Mouse (Mus musculus): ENCODE measurements at regions not wholly inside any gene's neighbourhood (a gene's known extent, or its start where the extent isn't known, plus 50 kb on each side); places are given as distances from the start of the nearest gene placed in this dataset.

DNA sequence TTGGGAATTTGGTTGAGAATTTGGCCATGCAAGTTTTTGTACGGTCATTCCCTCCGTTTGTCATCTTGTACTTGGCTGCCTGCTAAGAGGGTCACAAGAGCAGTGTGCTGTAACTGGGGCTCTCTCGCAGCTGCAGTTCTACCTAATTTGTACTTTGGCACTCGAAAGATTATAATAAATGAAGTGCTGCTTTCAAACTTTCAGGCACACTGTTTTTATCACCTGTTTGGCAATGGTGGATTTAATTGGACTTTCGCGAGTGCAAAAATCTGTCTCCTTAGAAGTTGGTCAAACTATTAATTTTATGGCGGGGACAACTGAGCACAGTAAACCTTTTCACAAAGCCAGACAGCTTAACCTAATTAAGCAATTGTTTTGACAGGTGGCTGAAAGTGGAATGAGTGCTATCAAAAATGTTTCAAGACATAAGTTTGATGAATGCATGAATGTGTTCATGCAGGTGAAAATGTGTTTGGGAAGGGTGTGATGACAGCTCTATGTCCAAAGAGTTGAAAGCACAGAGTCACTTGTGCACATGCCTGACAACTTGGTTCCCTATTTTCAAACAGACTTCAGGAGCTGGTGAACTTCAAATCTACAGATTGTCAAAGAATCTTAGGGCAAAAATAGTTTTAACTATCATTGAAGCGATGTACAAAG, 158.2 kb downstream of the Flrt2 start:
- Histone ChIP-seq H3K4me3 (no peak overlapping the region), H3K9me3 (no peaks in the 10 kb centered on the region), H3K36me3 (no peaks in the 10 kb centered on the region), H3K27ac (no peak overlapping the region), H3K4me2 (replicated peaks) (0 out of 2 replicates have a peak overlapping the region, but pooled peaks have one; percentile 2), H3K4me1 (peaks cover 5% of the 10 kb centered on the region; the same call in 1 of the 2 replicates), H3K27me3 (no peaks in the 10 kb centered on the region), H3K9ac (no peak overlapping the region)
- ATAC-seq (ENCODE audit: low FRiP score, low read depth): peak; percentile 48; the same call in 1 of the 2 replicates
- 14% methylated on average over 8 of the region's 8 CpGs for WGBS

DNA sequence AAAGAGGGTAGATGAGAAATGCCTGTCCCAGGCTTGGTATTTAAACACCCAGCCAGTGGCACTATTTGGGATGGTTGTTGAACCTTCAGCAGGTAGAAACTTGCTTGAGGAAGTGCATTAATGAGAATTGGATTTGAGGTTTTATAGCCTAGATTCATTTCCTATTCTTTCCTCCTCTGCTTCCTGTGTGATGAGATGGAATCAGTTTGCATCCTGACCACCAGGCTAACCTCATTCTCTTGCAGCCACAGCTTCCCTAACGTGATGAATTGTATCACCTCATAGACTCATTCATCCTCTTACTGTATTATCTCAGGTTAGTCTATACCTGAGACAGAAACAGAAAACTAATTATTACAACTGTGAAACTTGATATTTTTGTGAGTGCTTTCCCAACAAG, 185.6 kb downstream of the Flrt2 start:
- Histone ChIP-seq H3K9me3 (no peaks in the 10 kb centered on the region), H3K36me3 (no peaks in the 10 kb centered on the region), H3K27me3 (no peaks in the 10 kb centered on the region), H3K4me3 (no peak overlapping the region), H3K4me1 (no peaks in the 10 kb centered on the region), H3K4me2 (replicated peaks) (no peak overlapping the region), H3K27ac (no peak overlapping the region), H3K9ac (no peak overlapping the region)
- WGBS: 79% methylated on average over 1 of the region's 1 CpGs
- ATAC-seq (ENCODE audit: low FRiP score, low read depth): no peak

Data from limb, embryonic 13.5 days (tissue).